Mouse (Mus musculus) heart, adult 8-10 months (tissue): ENCODE results near the gene Vkorc1. TPM values are rescaled to one million over a fixed set of nuclear protein-coding genes. Genes with fewer than 3 reads are reported as not detected.
A peak's percentile ranks its signal among the peaks of the same experiment; 100 is the strongest.

Experiments used
- DNase-seq: peaks from one replicate; pipeline ENCODE4 v3.0.0; 2022; ENCODE audit warnings: low spot score
- total RNA-seq, 4 experiments: library from RNA; stranded (reverse); gene quantifications; 2 replicates each; pipeline ENCODE4 v1.2.4; 2022

Gene Vkorc1
- total RNA-seq, 4 experiments from 2014 or later: 14.2 to 19.1 (median 17.3) TPM

GRCm38 (mm10) chr7:127876467-127877348, 18.7 kb downstream of the Vkorc1 start, which contains the start of gene Zfp668:
Gene Zfp668 (minus strand): TSS chr7:127876828.
- DNase-seq: peak; percentile 90

DNA sequence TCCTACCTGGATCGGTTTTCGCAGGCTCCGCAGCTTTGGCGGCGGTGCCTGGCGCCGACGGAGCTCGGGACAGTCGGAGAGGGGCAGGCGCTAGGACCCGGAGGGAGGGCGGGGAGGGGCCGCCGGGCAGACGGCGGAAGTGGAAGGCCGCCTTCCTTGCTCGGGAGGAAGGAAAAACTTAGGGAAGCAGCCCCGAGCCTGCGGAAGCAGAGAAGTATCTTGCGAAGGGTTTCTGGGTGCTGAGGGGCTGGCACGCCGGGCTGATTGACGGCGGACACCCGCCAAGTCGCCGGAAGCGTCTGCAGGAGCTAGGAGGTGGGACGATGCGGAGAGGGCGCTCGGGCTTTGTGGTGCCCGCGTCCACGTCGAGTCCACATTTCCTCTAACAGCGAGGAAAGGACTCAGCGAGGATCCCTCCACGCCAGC, 19.4 kb downstream of the Vkorc1 start, which contains the start of gene Zfp646:
Zfp646 (plus strand) TSS at position 181 of the 426 bp plus-strand sequence.
- peak; percentile 66 for DNase-seq

GRCm38 (mm10) chr7:127875627-127876001, 19.8 kb downstream of the Vkorc1 start:
- peak; percentile 91 for DNase-seq

DNA sequence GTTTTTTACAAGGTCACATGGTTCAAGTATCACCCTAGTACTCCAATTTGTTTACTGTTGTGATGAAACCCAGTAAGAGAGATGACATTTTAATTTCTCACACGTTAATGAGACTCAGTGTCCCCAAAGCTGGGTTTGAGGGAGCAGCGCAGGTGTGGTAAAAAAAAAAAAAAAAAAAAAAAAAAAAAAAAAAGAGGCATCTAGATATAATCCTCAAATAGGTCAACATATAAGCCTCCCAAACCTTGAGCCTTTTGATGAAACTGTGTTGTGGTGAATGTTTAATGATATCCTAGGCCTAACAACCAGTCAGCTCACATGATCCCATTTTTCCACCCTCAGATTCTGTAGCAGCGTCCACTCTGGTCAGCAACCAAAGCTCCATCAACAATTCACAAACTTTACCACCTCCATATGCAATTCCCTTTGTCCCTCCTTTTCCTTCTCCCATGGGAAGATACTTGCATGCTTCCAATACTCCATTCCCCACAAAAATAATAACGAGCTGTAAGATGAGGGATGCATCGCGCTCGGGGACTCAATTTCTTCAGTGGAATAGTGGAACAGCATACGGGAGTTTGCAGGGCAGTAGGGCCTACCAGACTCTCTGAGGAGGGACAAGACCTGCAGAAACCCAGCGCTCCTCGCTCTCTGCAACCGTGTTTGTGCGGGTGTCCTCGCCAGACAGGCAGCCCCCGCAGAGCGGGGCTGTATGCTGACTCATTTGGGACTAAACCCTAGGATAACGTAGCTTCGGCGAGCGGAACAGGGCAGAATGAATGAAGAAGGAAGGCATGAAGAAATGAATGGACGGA, 20.4 kb downstream of the Vkorc1 start:
- no peak for DNase-seq

GRCm38 (mm10) chr7:127870136-127870821, 25.1 kb downstream of the Vkorc1 start:
- no peak for DNase-seq

GRCm38 (mm10) chr7:127869149-127869810, 26.1 kb downstream of the Vkorc1 start:
- peak; percentile 45 for DNase-seq

DNA sequence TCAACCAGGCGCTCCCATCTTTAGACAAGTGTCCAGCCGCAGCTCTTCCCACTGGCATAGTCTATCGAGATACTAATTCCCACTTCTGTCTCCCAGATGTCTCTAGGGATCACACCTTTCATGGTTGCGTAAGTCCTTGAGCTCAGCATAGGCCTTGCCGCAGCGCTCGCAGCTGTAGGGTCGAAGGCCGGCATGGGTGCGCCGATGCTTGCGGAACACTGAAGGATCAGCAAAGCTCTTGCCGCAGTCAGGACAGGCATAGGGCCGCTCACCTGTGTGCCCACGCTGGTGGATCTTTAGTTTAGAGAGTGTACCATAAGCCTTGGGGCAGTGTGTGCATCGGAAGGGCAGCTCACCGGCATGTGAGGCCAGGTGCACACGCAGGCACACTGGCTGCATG, 27.8 kb downstream of the Vkorc1 start:
- DNase-seq: no peak

DNA sequence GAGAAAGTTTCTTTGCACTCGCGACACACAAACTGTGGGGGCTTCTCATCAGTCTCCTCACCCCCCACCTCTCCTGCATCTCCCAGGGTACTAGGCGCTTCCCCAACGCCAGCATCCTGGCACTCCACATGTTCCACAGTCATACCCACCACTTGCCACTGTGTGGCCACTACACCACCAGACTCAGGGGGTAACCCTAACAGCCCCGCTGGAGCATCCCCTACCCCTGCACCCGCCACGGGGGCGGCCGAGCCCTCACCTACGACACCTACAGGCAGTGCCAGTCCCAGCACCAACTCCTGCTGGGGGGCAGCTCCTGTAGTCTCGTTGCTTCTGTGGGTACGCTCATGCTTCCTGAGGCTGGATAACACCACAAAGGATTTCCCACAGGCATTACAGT, 29.0 kb downstream of the Vkorc1 start:
- DNase-seq: no peak

- DNase-seq: no peak
Observed at GRCm38 (mm10) chr7:127858258-127858657, 37.2 kb downstream of the Vkorc1 start.

DNA sequence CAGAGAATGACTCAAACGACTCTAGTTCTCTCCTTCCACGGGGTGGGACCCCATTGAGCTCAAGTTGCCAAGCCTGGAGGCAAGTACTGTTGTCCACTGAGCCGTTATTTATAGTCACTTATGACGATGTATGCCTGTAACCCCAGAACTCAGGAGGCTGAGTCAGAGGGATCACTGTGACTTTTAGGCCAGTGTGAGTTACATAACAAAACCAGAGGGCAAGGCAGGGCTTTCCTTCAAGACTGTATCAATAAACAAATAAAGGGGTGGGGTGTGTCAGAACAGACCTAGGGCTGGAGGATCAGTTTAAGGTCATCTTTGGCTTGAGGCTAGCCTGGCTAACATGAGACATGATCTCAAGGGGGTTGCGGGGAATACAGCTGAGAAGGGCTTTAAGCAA, 44.5 kb downstream of the Vkorc1 start:
- no peak for DNase-seq

GRCm38 (mm10) chr7:127849973-127850875, 45.2 kb downstream of the Vkorc1 start:
- DNase-seq: no peak

Other genes with a start within 250 kb of the Vkorc1 start
- 10 to 100 TPM; 37.6 to 44.6 (median 41.4) TPM for gene Bcl7c, start 186.7 kb downstream of the Vkorc1 start, total RNA-seq
- 10 to 100 TPM in 3 of 4 experiments, 1 to 10 TPM in 1; 9.4 to 12.3 (median 10.2) TPM for gene Ctf1, start 182.9 kb downstream of the Vkorc1 start, total RNA-seq
- gene Ctf2, start 163.5 kb downstream of the Vkorc1 start, total RNA-seq: not detected
- 1 to 10 TPM; 1.9 to 4.9 (median 3.2) TPM for gene Fbxl19, start 151.1 kb downstream of the Vkorc1 start, total RNA-seq
- gene Orai3, start 125.8 kb downstream of the Vkorc1 start, total RNA-seq: 10 to 100 TPM; 20.0 to 26.6 (median 24.7) TPM
- 10 to 100 TPM; 15.4 to 23.1 (median 17.9) TPM for gene Setd1a, start 118.9 kb downstream of the Vkorc1 start, total RNA-seq
- 1 to 10 TPM; 1.9 to 3.3 (median 2.7) TPM for gene Gm49388, start 110.0 kb downstream of the Vkorc1 start, total RNA-seq
- gene Hsd3b7, start 95.0 kb downstream of the Vkorc1 start, total RNA-seq: 10 to 100 TPM; 11.8 to 14.5 (median 12.7) TPM
- 10 to 100 TPM; 61.9 to 68.0 (median 66.0) TPM for gene Stx4a, start 71.3 kb downstream of the Vkorc1 start, total RNA-seq
- gene Stx1b, start 71.1 kb downstream of the Vkorc1 start, total RNA-seq: under 1 TPM; 0.27 to 0.66 (median 0.51) TPM
- 10 to 100 TPM; 16.1 to 19.5 (median 17.9) TPM for gene Zfp646, start 19.4 kb downstream of the Vkorc1 start, total RNA-seq
- 1 to 10 TPM; 3.8 to 4.7 (median 4.3) TPM for gene Zfp668, start 18.8 kb downstream of the Vkorc1 start, total RNA-seq
- gene Prss53, start 4.6 kb downstream of the Vkorc1 start, total RNA-seq: 1 to 10 TPM in 1 of 4 experiments, under 1 TPM in 3; 0.29 to 1.6 (median 0.74) TPM
- gene Gm21974, start 163 bp downstream of the Vkorc1 start, total RNA-seq: under 1 TPM in 1 of 4 experiments, not detected in 3; 0.34 TPM
- 100 to 1,000 TPM; 119 to 144 (median 142) TPM for gene Bckdk, start 8.5 kb upstream of the Vkorc1 start, total RNA-seq
- gene Kat8, start 16.9 kb upstream of the Vkorc1 start, total RNA-seq: 10 to 100 TPM; 13.6 to 16.8 (median 15.3) TPM
- not detected for gene Prss8, start 34.5 kb upstream of the Vkorc1 start, total RNA-seq
- gene Prss36, start 51.1 kb upstream of the Vkorc1 start, total RNA-seq: 10 to 100 TPM in 1 of 4 experiments, 1 to 10 TPM in 3; 8.7 to 10.4 (median 8.9) TPM
- 100 to 1,000 TPM; 129 to 232 (median 187) TPM for gene Fus, start 71.8 kb upstream of the Vkorc1 start, total RNA-seq
- gene Pycard, start 98.2 kb upstream of the Vkorc1 start, total RNA-seq: 10 to 100 TPM in 1 of 4 experiments, 1 to 10 TPM in 3; 5.4 to 11.0 (median 7.9) TPM
- gene Trim72, start 108.3 kb upstream of the Vkorc1 start, total RNA-seq: 100 to 1,000 TPM; 292 to 380 (median 338) TPM
- 10 to 100 TPM in 1 of 4 experiments, 1 to 10 TPM in 3; 2.2 to 26.5 (median 3.1) TPM for gene Itgam, start 167.0 kb upstream of the Vkorc1 start, total RNA-seq
- under 1 TPM in 1 of 4 experiments, not detected in 3; 0.09 TPM for gene Gm49368, start 167.1 kb upstream of the Vkorc1 start, total RNA-seq
- gene Itgax, start 233.9 kb upstream of the Vkorc1 start, total RNA-seq: under 1 TPM; 0.16 to 0.41 (median 0.27) TPM